Mouse (Mus musculus) heart, postnatal 0 days (tissue): ENCODE measurements around the gene Ostf1. TPM values are rescaled to one million over a fixed set of nuclear protein-coding genes. Genes with fewer than 3 reads are reported as not detected.

Experiments
- ATAC-seq: fragments of 200-750 bp; cut with Nextera tagmentation; 2 replicates; pipeline ENCODE4 v1.8.0; 2017; ENCODE audit warnings: low read depth, moderate number of reproducible peaks, moderate library complexity; ENCODE audit not compliant: insufficient read depth
- DNase-seq: peaks from one replicate; pipeline ENCODE4 v3.0.0-alpha.2; 2016; ENCODE audit warnings: low spot score
- H3K27ac ChIP-seq: fragments of 300-500 bp; sonication (generic); 2 replicates; pipeline ENCODE4 v1.5.1; 2014; ENCODE audit warnings: low read depth, mild to moderate bottlenecking
- H3K27me3 ChIP-seq: fragments of 300-500 bp; sonication (generic); 2 replicates; pipeline ENCODE4 v1.6.1; 2014; ENCODE audit warnings: low read length, mixed read lengths; ENCODE audit not compliant: control insufficient read depth, insufficient read depth
- H3K36me3 ChIP-seq: fragments of 300-500 bp; sonication (generic); replicated peaks from 2 replicates; pipeline ENCODE4 v1.6.1; 2014; ENCODE audit warnings: low read length, mixed read lengths; ENCODE audit not compliant: control insufficient read depth, insufficient read depth
- H3K4me1 ChIP-seq: fragments of 300-500 bp; sonication (generic); 2 replicates; pipeline ENCODE4 v1.6.1; 2014; ENCODE audit warnings: antibody characterized with exemption; ENCODE audit not compliant: control insufficient read depth, insufficient read depth
- H3K4me2 ChIP-seq: fragments of 300-500 bp; sonication (generic); 2 replicates; pipeline ENCODE4 v1.6.1; 2014; ENCODE audit warnings: low read depth, mild to moderate bottlenecking, low read length, moderate library complexity
- H3K4me3 ChIP-seq: fragments of 300-500 bp; sonication (generic); 2 replicates; pipeline ENCODE4 v1.5.1; 2014; ENCODE audit warnings: low read depth, low read length
- H3K9ac ChIP-seq: fragments of 300-500 bp; sonication (generic); replicated peaks from 2 replicates; pipeline ENCODE4 v1.6.1; 2014; ENCODE audit warnings: low read depth, low read length, mixed read lengths
- H3K9me3 ChIP-seq: fragments of 300-500 bp; sonication (generic); replicated peaks from 2 replicates; pipeline ENCODE4 v1.6.1; 2016; ENCODE audit warnings: low read length; ENCODE audit not compliant: control insufficient read depth
- CTCF ChIP-seq: IDR thresholded peaks from 2 replicates; pipeline ENCODE4 v1.5.1; 2016; ENCODE audit warnings: antibody characterized with exemption, control low read depth, low read depth
- EP300 ChIP-seq: IDR thresholded peaks from 2 replicates; pipeline ENCODE4 v1.6.1; 2016; ENCODE audit warnings: antibody characterized with exemption, low read depth
- WGBS: fragments of 180-500 bp; shearing (Covaris S2); extraction: QIAGEN DNeasy Blood & Tissue Kit; methylation state at CpG from one replicate; pipeline ENCODE4 v1.1.7; 2014; 5-methylcytosine and 5-hydroxymethylcytosine counted together
- polyA plus RNA-seq: library from polyadenylated mRNA; unstranded; fragments of >200 nt; fragmentation: Nextera tagmentation; extraction: Ambion mirVana; gene quantifications from 2 replicates; pipeline ENCODE4 v1.2.1, GENCODE M21; 2015
- total RNA-seq: library from RNA; depleted of rRNA; stranded (reverse); fragments of >200 nt; gene quantifications from 2 replicates; pipeline ENCODE4 v1.2.3, GENCODE M21; 2014; ENCODE audit warnings: low replicate concordance

Ostf1 gene
- total and polyA plus RNA-seq, 2 experiments from 2014 or later = 82.7 to 89.3 TPM

- Histone ChIP-seq H3K9me3 (no peaks in the 10 kb centered on the region), H3K36me3 (no peaks in the 10 kb centered on the region), H3K27me3 (no peaks in the 10 kb centered on the region), H3K27ac (no peak overlapping the region), H3K4me3 (no peak overlapping the region), H3K9ac (no peak overlapping the region), H3K4me2 (no peak overlapping the region), H3K4me1 (no peaks in the 10 kb centered on the region)
- no peak for ATAC-seq
- 77% methylated on average over 5 of the region's 5 CpGs for WGBS
- no peak for DNase-seq
- TF ChIP-seq EP300 (no peak), CTCF (no peak)
Observed at GRCm38 (mm10) chr19:18637954-18638353, 6.3 kb upstream of the Ostf1 start.

- Histone ChIP-seq H3K9ac (peak overlapping the region; percentile 65; the same call in 1 of the 2 replicates), H3K4me2 (peak overlapping the region; percentile 63), H3K27ac (no peak overlapping the region), H3K27me3 (no peaks in the 10 kb centered on the region), H3K4me3 (peak overlapping the region; percentile 78), H3K4me1 (peaks cover 14% of the 10 kb centered on the region), H3K36me3 (no peaks in the 10 kb centered on the region), H3K9me3 (no peaks in the 10 kb centered on the region)
- ATAC-seq = no peak
- TF ChIP-seq CTCF = no peak
- no peak for TF ChIP-seq EP300
- no peak for DNase-seq
- WGBS = 65% methylated on average over 13 of the region's 13 CpGs
Observed at GRCm38 (mm10) chr19:18632231-18633185, 885 bp upstream of the Ostf1 start.

- Histone ChIP-seq H3K27me3 (no peaks in the 10 kb centered on the region), H3K36me3 (no peaks in the 10 kb centered on the region), H3K4me2 (peak overlapping the region; percentile 63), H3K9ac (peak overlapping the region; percentile 65), H3K4me3 (peak overlapping the region; percentile 78), H3K27ac (peak overlapping the region; percentile 89), H3K4me1 (peaks cover 14% of the 10 kb centered on the region), H3K9me3 (no peaks in the 10 kb centered on the region)
- DNase-seq (peak; percentile 36), ATAC-seq (peak; percentile 78)
- no peak for TF ChIP-seq EP300
- TF ChIP-seq CTCF = no peak
- under 1% methylated on average over 40 of the region's 40 CpGs for WGBS
Observed at GRCm38 (mm10) chr19:18631161-18631643, 421 bp downstream of the Ostf1 start.

- Histone ChIP-seq H3K36me3 (no peaks in the 10 kb centered on the region), H3K9ac (peak overlapping the region; percentile 65), H3K27ac (peak overlapping the region; percentile 89), H3K4me1 (peaks cover 14% of the 10 kb centered on the region), H3K4me3 (peak overlapping the region; percentile 78), H3K4me2 (peak overlapping the region; percentile 63), H3K9me3 (no peaks in the 10 kb centered on the region), H3K27me3 (no peaks in the 10 kb centered on the region)
- TF ChIP-seq EP300 (no peak), CTCF (no peak)
- WGBS = 7% methylated on average over 17 of the region's 17 CpGs
- ATAC-seq = no peak
- DNase-seq = peak; percentile 52
Observed at GRCm38 (mm10) chr19:18630221-18631119, 1.2 kb downstream of the Ostf1 start.

- ATAC-seq = no peak
- H3K9ac ChIP-seq = peak overlapping the region; percentile 65; the same call in 1 of the 2 replicates
- WGBS = 70% methylated on average over 1 of the region's 1 CpGs
- peaks cover 14% of the 10 kb centered on the region for H3K4me1 ChIP-seq
- H3K9me3 ChIP-seq = no peaks in the 10 kb centered on the region
- TF ChIP-seq EP300 (no peak), CTCF (no peak)
- H3K4me3 ChIP-seq = peak overlapping the region; percentile 78; the same call in 1 of the 2 replicates
- no peak for DNase-seq
- peak overlapping the region; percentile 63 for H3K4me2 ChIP-seq
- no peaks in the 10 kb centered on the region for H3K27me3 ChIP-seq
- H3K27ac ChIP-seq = peak overlapping the region; percentile 89; the same call in 1 of the 2 replicates
- no peaks in the 10 kb centered on the region for H3K36me3 ChIP-seq
Observed at GRCm38 (mm10) chr19:18629589-18629988, 2.0 kb downstream of the Ostf1 start.
